Mouse (Mus musculus) G1E (cell line): ENCODE measurements at regions not wholly inside any gene's neighbourhood (a gene's known extent, or its start where the extent isn't known, plus 50 kb on each side); places are given as distances from the start of the nearest gene placed in this dataset.

Experiments
- CTCF ChIP-seq: IDR thresholded peaks from 2 replicates; pipeline ENCODE4 v1.5.1; 2012; ENCODE audit warnings: low read depth, low read length, inconsistent platforms, mixed read lengths
- POLR2AphosphoS5 ChIP-seq: IDR thresholded peaks from 2 replicates; pipeline ENCODE4 v1.6.1; 2012; ENCODE audit warnings: low read depth, low read length, inconsistent platforms; ENCODE audit not compliant: insufficient replicate concordance

DNA sequence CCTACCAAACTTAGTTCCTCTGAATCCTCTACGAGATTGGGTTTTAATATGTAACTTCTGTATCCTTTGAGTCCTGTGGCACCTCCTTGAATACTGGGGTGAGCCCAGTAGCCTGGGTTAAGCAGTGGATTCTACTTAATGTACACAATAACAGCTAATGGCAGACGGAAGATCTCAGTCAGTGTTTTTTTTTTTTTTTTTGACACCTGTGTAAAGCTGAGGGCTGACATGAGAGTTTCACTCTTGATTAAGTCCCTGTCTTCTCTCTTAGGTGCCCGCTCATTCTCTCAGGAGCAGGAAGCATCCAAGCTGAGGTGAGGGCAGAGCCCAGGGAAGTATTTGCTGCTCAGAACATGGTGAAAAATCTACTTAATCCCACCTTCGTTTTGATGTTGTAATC lies 133.0 kb downstream of the Tsen15 start:
- no peak for TF ChIP-seq CTCF
- TF ChIP-seq POLR2AphosphoS5: no peak
